Mouse (Mus musculus) splenic B cell, adult 2 months (primary cell): ENCODE data around the gene Bmp6.

Experiments
- DNase-seq: peaks from one replicate; pipeline ENCODE4 v3.0.0-alpha.2; 2011; ENCODE audit warnings: low read depth, low spot score
- H3K27me3 ChIP-seq: 2 replicates; pipeline ENCODE4 v1.6.1; 2012; ENCODE audit warnings: mild to moderate bottlenecking, low read length, moderate library complexity, mixed read lengths; ENCODE audit not compliant: control insufficient read depth, poor library complexity, insufficient read depth, severe bottlenecking
- H3K36me3 ChIP-seq: 2 replicates; pipeline ENCODE4 v1.6.1; 2012; ENCODE audit warnings: mild to moderate bottlenecking, low read length, moderate library complexity, mixed read lengths; ENCODE audit not compliant: control insufficient read depth, poor library complexity, insufficient read depth, severe bottlenecking

The Bmp6 gene

GRCm38 (mm10) chr13:38347021-38347774, 2.3 kb downstream of the Bmp6 start:
- no peaks in the 10 kb centered on the region for H3K36me3 ChIP-seq
- DNase-seq = no peak
- no peaks in the 10 kb centered on the region for H3K27me3 ChIP-seq

GRCm38 (mm10) chr13:38347775-38348135, 2.8 kb downstream of the Bmp6 start:
- no peaks in the 10 kb centered on the region for H3K36me3 ChIP-seq
- H3K27me3 ChIP-seq = no peaks in the 10 kb centered on the region
- no peak for DNase-seq

GRCm38 (mm10) chr13:38349046-38349445, 4.1 kb downstream of the Bmp6 start:
- H3K27me3 ChIP-seq = no peaks in the 10 kb centered on the region
- no peak for DNase-seq
- no peaks in the 10 kb centered on the region for H3K36me3 ChIP-seq

- Histone ChIP-seq H3K36me3 (no peaks in the 10 kb centered on the region), H3K27me3 (no peaks in the 10 kb centered on the region)
- DNase-seq = no peak
These were observed 4.9 kb downstream of the Bmp6 start for GRCm38 (mm10) chr13:38349818-38350217.

- Histone ChIP-seq H3K36me3 (no peaks in the 10 kb centered on the region), H3K27me3 (no peaks in the 10 kb centered on the region)
- no peak for DNase-seq
These were observed 7.1 kb downstream of the Bmp6 start for GRCm38 (mm10) chr13:38351996-38352395.

GRCm38 (mm10) chr13:38352986-38353385, 8.1 kb downstream of the Bmp6 start:
- Histone ChIP-seq H3K36me3 (no peaks in the 10 kb centered on the region), H3K27me3 (no peaks in the 10 kb centered on the region)
- DNase-seq = no peak

GRCm38 (mm10) chr13:38353420-38354255, 8.7 kb downstream of the Bmp6 start:
- Histone ChIP-seq H3K27me3 (no peaks in the 10 kb centered on the region), H3K36me3 (no peaks in the 10 kb centered on the region)
- no peak for DNase-seq

- DNase-seq = no peak
- Histone ChIP-seq H3K27me3 (no peaks in the 10 kb centered on the region), H3K36me3 (no peaks in the 10 kb centered on the region)
These were observed 9.4 kb downstream of the Bmp6 start for GRCm38 (mm10) chr13:38354284-38354683.

GRCm38 (mm10) chr13:38359045-38359444, 14.1 kb downstream of the Bmp6 start:
- no peak for DNase-seq
- H3K36me3 ChIP-seq = no peaks in the 10 kb centered on the region

GRCm38 (mm10) chr13:38362751-38363150, 17.8 kb downstream of the Bmp6 start:
- no peak for DNase-seq
- H3K27me3 ChIP-seq = no peaks in the 10 kb centered on the region
- no peaks in the 10 kb centered on the region for H3K36me3 ChIP-seq

More at GRCm38 (mm10) chr13:38359045-38359444, 14.1 kb downstream of the Bmp6 start:
- H3K27me3 ChIP-seq = no peaks in the 10 kb centered on the region

GRCm38 (mm10) chr13:38363869-38364268, 19.0 kb downstream of the Bmp6 start:
- DNase-seq = no peak
- H3K27me3 ChIP-seq = no peaks in the 10 kb centered on the region
- H3K36me3 ChIP-seq = no peaks in the 10 kb centered on the region

GRCm38 (mm10) chr13:38369624-38370023, 24.7 kb downstream of the Bmp6 start:
- no peak for DNase-seq
- no peaks in the 10 kb centered on the region for H3K36me3 ChIP-seq
- H3K27me3 ChIP-seq = peaks cover 2% of the 10 kb centered on the region; the same call in 1 of the 2 replicates

- peaks cover 2% of the 10 kb centered on the region; the same call in 1 of the 2 replicates for H3K27me3 ChIP-seq
- no peaks in the 10 kb centered on the region for H3K36me3 ChIP-seq
- no peak for DNase-seq
These were observed 31.2 kb downstream of the Bmp6 start for GRCm38 (mm10) chr13:38376071-38376470.

- no peak for DNase-seq
- H3K36me3 ChIP-seq = no peaks in the 10 kb centered on the region
- H3K27me3 ChIP-seq = peaks cover 2% of the 10 kb centered on the region; the same call in 1 of the 2 replicates
These were observed 32.4 kb downstream of the Bmp6 start for GRCm38 (mm10) chr13:38377355-38377754.

GRCm38 (mm10) chr13:38379806-38380205, 34.9 kb downstream of the Bmp6 start:
- DNase-seq = no peak
- no peaks in the 10 kb centered on the region; the same call in 1 of the 2 replicates for H3K27me3 ChIP-seq
- no peaks in the 10 kb centered on the region for H3K36me3 ChIP-seq
